Mouse (Mus musculus): Measurements from ENCODE around the gene Vmn1r124. TPM values are rescaled to one million over a fixed set of nuclear protein-coding genes. Genes with fewer than 3 reads are reported as not detected.
"Not testable (repeated sequence)": the region's sequence is repeated elsewhere in the genome, so short reads cannot be mapped to it uniquely, and the experiment has no call there.

The Vmn1r124 gene
- not detected for total RNA-seq (2022)

GRCm38 (mm10) chr7:21260517-21260916 lies at the start of gene Vmn1r124:
Gene Vmn1r124 (minus strand): TSS chr7:21260617.
- DNase-seq = not testable (repeated sequence)

- DNase-seq = not testable (repeated sequence)
Observed at GRCm38 (mm10) chr7:21301367-21301766, 41.0 kb upstream of the Vmn1r124 start, which contains the start of gene Vmn1r126. Gene Vmn1r126 (minus strand): TSS chr7:21301467.

GRCm38 (mm10) chr7:21271879-21272278 lies 11.5 kb upstream of the Vmn1r124 start, which contains the start of gene Vmn1r125:
Gene Vmn1r125 (plus strand): TSS chr7:21272179.
- DNase-seq = not testable (repeated sequence)

Other genes with a start within 250 kb of the Vmn1r124 start
- not detected for gene Vmn1r119, start 248.2 kb downstream of the Vmn1r124 start, total RNA-seq (2022)
- gene Vmn1r120, start 206.8 kb downstream of the Vmn1r124 start, total RNA-seq (2022) = not detected
- gene Vmn1r121, start 162.1 kb downstream of the Vmn1r124 start, total RNA-seq (2022) = not detected
- gene Vmn1r122, start 126.5 kb downstream of the Vmn1r124 start, total RNA-seq (2022) = not detected
- gene Vmn1r123, start 98.4 kb downstream of the Vmn1r124 start, total RNA-seq (2022) = not detected
- not detected for gene Gm5157, start 70.2 kb downstream of the Vmn1r124 start, total RNA-seq (2022)
- not detected for gene Vmn1r125, start 11.6 kb upstream of the Vmn1r124 start, total RNA-seq (2022)
- not detected for gene Vmn1r126, start 40.9 kb upstream of the Vmn1r124 start, total RNA-seq (2022)
- gene Vmn1r127, start 59.2 kb upstream of the Vmn1r124 start, total RNA-seq (2022) = not detected
- gene Vmn1r128, start 88.8 kb upstream of the Vmn1r124 start, total RNA-seq (2022) = not detected
- not detected for gene Vmn1r129, start 100.7 kb upstream of the Vmn1r124 start, total RNA-seq (2022)
- not detected for gene Gm6882, start 172.1 kb upstream of the Vmn1r124 start, total RNA-seq (2022)

Data from adrenal gland, adult 8-10 months (tissue).